Mouse (Mus musculus): ENCODE measurements around the gene Kiz.
A peak's percentile ranks its signal among the peaks of the same experiment; 100 is the strongest.

Kiz gene

GRCm38 (mm10) chr2:146855599-146856039 lies at the start of gene Kiz:
Kiz (plus strand) TSS chr2:146855864.
- DNase-seq (ENCODE audit: low spot score), result peak; percentile 87

DNA sequence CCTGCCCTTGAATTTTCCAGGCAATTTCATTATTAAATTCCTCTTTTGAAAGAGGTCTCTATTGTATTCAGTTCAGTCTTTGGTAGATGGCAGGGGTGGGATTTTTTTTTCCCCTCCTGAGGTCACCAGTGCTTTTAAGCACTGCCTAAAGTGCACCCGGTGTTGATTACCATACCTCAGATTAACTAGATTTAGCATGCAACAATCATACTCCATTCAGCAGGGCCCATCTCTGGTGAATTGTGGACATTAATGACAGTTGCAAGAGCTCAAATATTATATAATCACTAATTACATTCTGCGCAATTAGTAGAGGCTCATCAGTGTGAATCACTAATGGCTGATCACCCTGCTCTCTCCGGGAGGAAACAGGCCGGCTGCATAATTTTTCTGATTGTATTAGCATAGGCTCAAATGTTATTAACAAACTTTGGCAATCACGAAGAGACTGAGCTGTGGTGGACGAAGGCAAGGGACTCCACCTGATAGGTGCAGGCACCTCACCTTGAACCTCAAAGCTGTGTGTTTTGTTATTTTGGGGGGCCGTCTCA lies 45.9 kb upstream of the Kiz start:
- DNase-seq (ENCODE audit: low spot score), result no peak

- no peak for DNase-seq (ENCODE audit: low spot score)
Observed at GRCm38 (mm10) chr2:146810695-146811094, 45.0 kb upstream of the Kiz start.

DNA sequence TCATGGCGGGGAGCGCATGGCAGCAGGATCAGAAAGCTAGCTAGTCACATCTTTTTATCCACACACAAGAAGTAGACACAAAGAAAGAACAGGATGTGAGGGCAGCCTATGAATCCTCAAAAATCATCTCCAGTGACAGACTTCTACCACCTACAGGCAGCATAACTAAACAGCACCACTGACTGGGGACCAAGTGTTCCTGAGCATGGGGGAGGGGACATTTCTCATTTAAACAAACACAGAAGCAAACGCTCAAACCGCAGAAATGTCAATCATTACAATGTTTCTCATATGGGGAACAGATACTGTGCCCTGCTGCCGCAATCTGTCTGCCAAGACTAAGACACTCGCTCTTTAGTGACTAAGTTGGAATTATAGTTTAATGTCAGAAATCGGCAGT lies 40.7 kb upstream of the Kiz start:
- no peak for DNase-seq (ENCODE audit: low spot score)

DNA sequence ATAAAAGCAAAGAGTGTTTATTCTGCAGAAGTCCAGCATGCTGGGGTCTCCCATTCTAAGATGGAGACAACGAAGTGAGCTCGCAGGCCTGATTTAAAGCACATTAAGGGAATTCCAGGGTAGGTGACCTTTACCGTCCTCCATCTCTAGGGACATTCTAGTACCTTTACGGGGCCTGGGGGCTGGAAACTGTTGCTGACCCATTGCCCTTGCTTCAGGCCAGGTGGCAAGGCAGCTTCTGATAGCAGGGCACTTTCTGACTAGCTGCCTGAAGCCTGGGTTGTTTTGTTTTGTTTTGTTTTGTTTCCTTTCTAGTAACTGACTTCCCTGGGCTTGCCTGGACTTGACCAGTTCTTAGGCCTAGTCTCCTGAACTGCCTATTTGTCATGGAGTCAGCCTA lies 36.6 kb upstream of the Kiz start:
- no peak for DNase-seq (ENCODE audit: low spot score)

DNA sequence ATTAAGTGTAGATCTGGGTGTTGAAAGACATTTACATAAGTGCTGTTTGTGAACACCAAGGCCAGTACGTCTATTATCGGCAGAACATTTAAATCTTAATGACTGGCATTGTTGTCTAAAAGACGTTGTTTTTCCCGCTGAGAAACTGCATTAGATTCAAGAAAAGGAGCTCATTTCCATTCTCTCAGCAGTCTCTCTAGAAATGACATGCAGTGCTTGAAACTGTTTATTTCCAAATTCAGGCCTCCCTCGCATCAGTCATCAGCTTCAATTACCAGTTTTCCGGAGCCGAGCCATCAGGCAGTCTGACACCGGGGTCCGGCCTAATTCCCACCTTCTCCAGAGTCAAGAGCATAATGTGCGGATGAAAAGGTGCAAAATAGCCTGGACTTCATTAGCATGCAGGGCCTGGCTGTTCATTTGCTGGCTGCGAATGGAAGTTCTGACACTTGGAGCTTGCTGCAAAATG lies 32.1 kb upstream of the Kiz start:
- no peak for DNase-seq (ENCODE audit: low spot score)

DNA sequence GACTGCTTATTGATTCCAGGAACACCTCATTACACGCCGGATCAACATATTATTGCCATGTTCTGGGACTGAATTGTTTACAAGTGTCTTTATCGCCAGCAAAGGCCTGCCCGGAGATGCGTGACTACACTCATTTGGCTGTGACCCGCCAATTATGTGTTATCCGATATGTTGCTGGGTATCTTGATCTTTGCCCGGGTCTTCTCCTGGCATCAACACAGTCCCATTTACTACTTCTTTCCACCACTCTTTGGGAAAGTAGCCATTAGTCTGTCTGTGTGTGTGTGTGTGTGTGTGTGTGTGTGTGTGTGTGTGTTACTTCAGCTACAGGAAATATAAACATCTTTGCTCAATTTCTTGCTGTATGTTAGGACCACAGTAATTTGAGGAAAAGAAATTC lies 31.6 kb upstream of the Kiz start:
- DNase-seq (ENCODE audit: low spot score), result no peak

DNA sequence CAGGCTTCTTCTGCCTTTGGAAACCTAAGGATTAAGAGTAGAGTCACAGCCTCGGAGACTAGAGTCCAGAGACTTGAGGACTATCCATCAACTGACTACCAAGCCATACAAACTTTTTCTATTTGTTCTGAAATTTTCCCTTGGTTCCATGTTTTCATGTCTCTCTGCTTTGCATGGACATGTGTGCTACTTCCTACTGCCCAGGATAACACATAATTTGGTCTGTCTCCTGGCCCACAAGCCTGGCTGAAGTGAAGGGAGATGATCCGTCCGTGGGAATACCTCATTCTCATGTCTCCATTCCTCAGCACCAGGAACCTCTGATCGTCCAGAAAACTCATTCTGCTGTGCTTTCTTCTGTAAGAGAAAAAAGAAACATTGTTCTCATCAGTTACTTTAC lies 27.7 kb upstream of the Kiz start:
- no peak for DNase-seq (ENCODE audit: low spot score)

DNA sequence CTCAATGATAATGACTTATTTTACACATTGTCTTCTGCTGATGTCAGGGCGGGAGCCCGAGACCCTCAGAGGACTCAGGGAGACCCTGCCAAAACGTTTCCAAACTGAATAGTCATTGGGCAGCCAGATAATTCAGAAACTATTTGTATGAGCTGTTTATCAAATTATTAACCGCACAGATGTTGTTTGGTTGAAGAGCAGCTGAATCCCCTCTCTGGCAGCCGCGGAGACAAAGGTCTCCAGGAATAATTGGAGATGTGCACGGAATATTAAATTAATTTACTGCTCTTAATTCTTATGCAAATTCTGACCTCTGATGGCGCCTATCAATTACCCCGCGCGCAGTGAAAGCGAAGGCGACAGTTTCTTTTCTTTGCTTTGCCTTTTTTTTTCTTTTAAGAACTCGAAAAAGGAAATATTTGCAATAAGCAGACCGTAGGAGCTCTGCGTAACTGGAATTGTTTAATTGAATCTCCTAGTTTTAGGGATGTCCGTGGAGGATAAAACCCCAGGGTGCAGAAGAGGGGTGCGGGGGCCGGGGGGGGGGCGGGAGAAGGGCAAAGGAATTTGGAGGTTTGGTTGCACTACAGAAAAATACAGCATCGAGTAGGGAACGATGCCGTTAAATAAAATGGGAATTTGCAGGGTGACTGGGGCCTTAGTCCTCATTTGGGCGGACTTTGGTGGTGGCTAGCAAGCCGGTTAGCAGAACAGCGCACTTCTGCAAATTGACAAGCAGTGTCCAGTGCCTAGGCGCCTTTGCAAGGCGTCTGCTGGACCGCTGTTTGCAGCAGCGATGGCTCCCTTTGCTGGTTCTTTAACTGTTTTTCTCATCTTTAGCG lies 22.2 kb upstream of the Kiz start:
- no peak for DNase-seq (ENCODE audit: low spot score)

DNA sequence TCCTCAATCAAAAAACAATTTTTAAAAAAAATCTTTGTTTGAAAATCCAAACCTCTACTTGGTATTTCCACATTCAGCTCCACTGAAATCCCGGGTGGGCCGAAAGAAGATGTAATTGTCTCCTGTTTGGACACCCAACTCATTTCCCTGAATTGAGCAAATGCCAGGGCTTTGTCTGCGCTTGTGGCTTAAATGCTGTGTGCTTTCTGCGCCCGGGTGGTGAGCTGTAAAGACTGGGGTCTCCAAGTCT lies 21.7 kb upstream of the Kiz start:
- no peak for DNase-seq (ENCODE audit: low spot score)

DNA sequence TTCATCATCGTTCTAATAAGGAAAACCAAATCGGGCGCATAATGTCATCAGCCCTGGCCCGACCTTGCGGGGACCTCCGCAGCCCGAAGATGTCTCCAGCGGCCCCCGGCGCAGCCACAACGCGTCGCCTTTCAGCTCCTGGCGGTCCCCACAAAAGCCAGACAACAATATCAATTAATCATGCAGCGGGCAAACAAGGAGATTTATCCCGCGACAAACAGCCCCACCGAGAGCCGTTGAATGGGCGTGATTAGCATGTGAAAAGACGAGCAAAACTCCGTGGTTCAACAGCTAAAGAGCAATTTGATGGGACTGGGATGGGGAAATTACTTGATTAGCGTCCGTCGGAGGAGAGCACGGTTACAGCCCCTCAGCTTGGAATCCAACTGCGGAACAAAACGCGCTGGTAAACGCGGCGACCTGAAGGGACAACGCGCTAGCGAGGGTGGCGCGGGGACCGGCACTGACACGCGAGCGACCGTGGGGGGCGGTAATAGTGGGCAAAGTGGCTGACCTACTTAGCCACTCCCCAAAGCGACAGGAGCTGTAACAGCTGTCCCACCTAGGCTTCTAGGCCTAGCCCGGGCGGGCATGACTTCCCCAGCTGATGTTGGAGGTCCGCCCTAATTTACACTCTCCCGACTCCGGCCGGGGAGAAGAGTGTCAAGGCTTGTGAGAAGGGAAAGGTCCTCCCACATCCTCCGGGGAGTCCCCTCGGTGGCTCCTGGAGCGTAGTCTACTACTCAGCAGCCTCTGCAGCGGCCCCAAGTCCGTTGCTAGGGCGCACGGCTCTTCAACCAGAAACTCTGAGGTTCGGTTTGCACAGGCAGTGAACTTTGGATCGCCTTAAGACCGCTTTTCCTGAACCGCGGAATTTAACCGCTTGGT lies 21.1 kb upstream of the Kiz start:
- DNase-seq (ENCODE audit: low spot score), result no peak

DNA sequence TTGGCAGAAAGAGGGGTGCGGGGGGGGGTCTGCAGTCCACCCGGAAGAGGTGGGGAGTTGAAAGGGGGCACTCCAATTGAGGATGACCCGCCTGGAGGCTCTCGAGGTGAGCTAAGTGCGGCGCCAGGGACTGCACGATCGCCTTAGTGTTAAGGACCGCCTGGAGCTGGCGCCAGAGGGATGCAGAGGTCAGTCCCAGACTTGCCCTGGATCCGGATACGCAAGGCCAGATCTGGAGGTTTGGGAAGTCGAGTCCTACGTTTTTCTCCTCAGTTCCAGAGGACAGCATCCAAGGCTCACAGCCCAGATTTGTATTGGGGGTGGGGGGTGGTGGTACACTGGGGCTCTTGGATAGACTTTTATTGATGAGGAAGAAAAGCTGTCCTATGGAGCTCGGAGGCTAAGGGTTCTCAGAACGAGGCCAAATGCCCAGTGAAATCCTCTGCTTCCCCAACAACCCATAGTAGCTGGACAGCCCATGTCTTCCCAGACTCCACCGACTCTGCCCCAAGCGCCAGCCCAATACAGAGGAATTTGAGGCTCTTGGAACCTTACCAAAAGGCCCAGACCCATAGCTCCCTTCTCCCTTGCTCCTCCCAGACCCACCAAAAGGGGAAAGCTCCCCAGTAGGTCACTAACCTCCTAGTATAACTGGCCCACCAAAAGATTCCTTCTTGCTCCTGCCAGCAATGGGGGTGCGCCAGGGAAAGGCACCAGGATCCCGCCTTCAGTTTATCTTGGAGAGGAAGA lies 20.2 kb upstream of the Kiz start:
- no peak for DNase-seq (ENCODE audit: low spot score)

- DNase-seq (ENCODE audit: low spot score), result no peak
Observed at GRCm38 (mm10) chr2:146836246-146836645, 19.4 kb upstream of the Kiz start.

- DNase-seq (ENCODE audit: low spot score), result no peak
Observed at GRCm38 (mm10) chr2:146836871-146837550, 18.7 kb upstream of the Kiz start.

- DNase-seq (ENCODE audit: low spot score), result no peak
Observed at GRCm38 (mm10) chr2:146837653-146838052, 18.0 kb upstream of the Kiz start.

DNA sequence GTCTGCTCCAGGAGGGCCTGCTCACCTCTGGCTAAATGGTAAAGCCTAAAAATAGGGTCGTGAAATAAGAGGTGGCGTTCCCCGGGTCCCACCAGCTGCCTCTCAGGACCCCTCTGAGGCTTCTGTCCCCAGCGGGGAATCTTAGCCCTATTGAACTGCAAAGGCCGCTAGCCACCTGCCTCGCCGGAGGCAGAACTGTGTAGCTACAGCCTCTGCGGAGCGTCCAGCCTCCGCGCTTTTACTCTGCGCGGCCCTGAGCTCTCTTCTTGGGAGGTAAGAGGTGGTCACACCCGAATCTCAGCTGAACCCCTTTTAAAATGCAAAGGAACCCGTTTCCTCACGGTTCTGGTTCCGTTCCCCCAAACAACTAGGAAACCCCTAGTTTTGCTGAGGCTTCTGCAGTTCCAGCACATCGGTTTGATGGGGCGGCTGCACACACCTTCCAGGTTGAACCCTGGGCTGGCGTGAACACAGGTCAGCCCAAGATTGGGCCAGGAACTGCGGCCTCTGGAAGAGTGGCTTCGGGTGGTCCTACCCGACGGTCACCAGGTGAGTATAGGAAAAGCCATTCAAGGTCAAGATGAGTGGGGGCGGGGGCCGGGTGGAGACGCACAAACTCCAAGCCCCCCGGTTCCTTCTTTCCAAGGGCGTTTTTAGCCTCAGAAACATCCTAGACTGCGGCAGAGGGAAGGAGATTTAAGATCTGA lies 16.9 kb upstream of the Kiz start:
- DNase-seq (ENCODE audit: low spot score), result no peak

GRCm38 (mm10) chr2:146839303-146840030 lies 16.2 kb upstream of the Kiz start:
- DNase-seq (ENCODE audit: low spot score), result no peak

- DNase-seq (ENCODE audit: low spot score), result no peak
Observed at GRCm38 (mm10) chr2:146847863-146848262, 7.8 kb upstream of the Kiz start.

GRCm38 (mm10) chr2:146856120-146856519 lies 456 bp downstream of the Kiz start:
- DNase-seq (ENCODE audit: low spot score), result no peak

GRCm38 (mm10) chr2:146856853-146857252 lies 1.2 kb downstream of the Kiz start:
- no peak for DNase-seq (ENCODE audit: low spot score)

All from ovary, postnatal 10 days (tissue).